Mouse (Mus musculus) CH12.LX (cell line): ENCODE measurements at regions not wholly inside any gene's neighbourhood (a gene's known extent, or its start where the extent isn't known, plus 50 kb on each side); places are given as distances from the start of the nearest gene placed in this dataset.

Source experiments
- DNase-seq: peaks from one replicate; pipeline ENCODE4 v3.0.0-alpha.2; 2013; ENCODE audit errors: extremely low read depth
- H3K27ac ChIP-seq: 2 replicates; pipeline ENCODE4 v1.5.1; 2012; ENCODE audit warnings: low read depth, mild to moderate bottlenecking, control low read depth, moderate library complexity; ENCODE audit not compliant: insufficient read depth
- H3K27me3 ChIP-seq: replicated peaks from 2 replicates; pipeline ENCODE3; 2012; ENCODE audit warnings: inconsistent platforms
- H3K36me3 ChIP-seq, 2 experiments: replicated peaks in 1 of 2; 2 replicates each; pipeline versions ENCODE3 to v1.6.1; 2012; ENCODE audit warnings: inconsistent platforms in 1 of 2, low read length in 1 of 2, mild to moderate bottlenecking in 1 of 2, mixed read lengths in 1 of 2, moderate library complexity in 1 of 2; ENCODE audit not compliant: control insufficient read depth in 1 of 2, insufficient read depth in 1 of 2
- H3K4me1 ChIP-seq, 2 experiments: 2 replicates each; pipeline ENCODE4 v1.6.1; 2012; ENCODE audit warnings: inconsistent platforms in 1 of 2, moderate library complexity in 1 of 2; ENCODE audit not compliant: insufficient read depth in 2 of 2, control insufficient read depth in 1 of 2
- H3K4me2 ChIP-seq: 2 replicates; pipeline ENCODE4 v1.6.1; 2012; ENCODE audit warnings: low read depth, mild to moderate bottlenecking, control low read depth; ENCODE audit not compliant: poor library complexity, insufficient read depth, severe bottlenecking
- H3K4me3 ChIP-seq, 3 experiments: fragments of 150-350 bp in 1 of 3; sonication (generic) in 1 of 3; replicated peaks in 1 of 3; 2 replicates each; pipeline versions ENCODE3 to v1.5.1; 2011 to 2012; ENCODE audit warnings: low read depth in 2 of 3, low read length in 2 of 3, mild to moderate bottlenecking in 2 of 3, moderate library complexity in 2 of 3, control low read depth in 1 of 3, improper control_type of control experiment in 1 of 3, inconsistent platforms in 1 of 3, mixed read lengths in 1 of 3; ENCODE audit not compliant: poor library complexity in 1 of 3
- H3K79me2 ChIP-seq: replicated peaks from 2 replicates; pipeline ENCODE4 v1.6.1; 2012; ENCODE audit warnings: mild to moderate bottlenecking, moderate library complexity; ENCODE audit not compliant: control insufficient read depth, poor library complexity, insufficient read depth, severe bottlenecking; ENCODE audit errors: extremely low read depth
- H3K9ac ChIP-seq: 2 replicates; pipeline ENCODE4 v1.6.1; 2012; ENCODE audit warnings: low read depth, mild to moderate bottlenecking, control low read depth, moderate library complexity; ENCODE audit not compliant: insufficient read depth
- H3K9me3 ChIP-seq: replicated peaks from 2 replicates; pipeline ENCODE3; 2012; ENCODE audit warnings: low read length, inconsistent platforms, mixed read lengths
- CHD1 ChIP-seq: IDR thresholded peaks from 2 replicates; pipeline ENCODE4 v1.6.1; 2012; ENCODE audit warnings: low read depth, low read length, improper control_type of control experiment, inconsistent platforms
- CHD2 ChIP-seq: IDR thresholded peaks from 2 replicates; pipeline ENCODE4 v1.6.1; 2011; ENCODE audit warnings: low read length, improper control_type of control experiment
- CTCF ChIP-seq, 2 experiments: IDR thresholded peaks in 1 of 2; conservative IDR thresholded peaks in 1 of 2; 2 replicates each; pipeline ENCODE4 v1.5.1; 2011 to 2012; ENCODE audit warnings: low read depth in 2 of 2, low read length in 2 of 2, improper control_type of control experiment in 1 of 2, inconsistent platforms in 1 of 2, mild to moderate bottlenecking in 1 of 2, moderate library complexity in 1 of 2
- E2F4 ChIP-seq: IDR thresholded peaks from 2 replicates; pipeline ENCODE4 v1.6.1; 2011; ENCODE audit warnings: low read depth, low read length, improper control_type of control experiment; ENCODE audit not compliant: insufficient replicate concordance
- GABPA ChIP-seq: IDR thresholded peaks from 2 replicates; pipeline ENCODE4 v1.6.1; 2012; ENCODE audit warnings: low read depth, low read length, improper control_type of control experiment, inconsistent platforms; ENCODE audit not compliant: insufficient replicate concordance
- HCFC1 ChIP-seq: IDR thresholded peaks from 2 replicates; pipeline ENCODE4 v1.6.1; 2012; ENCODE audit warnings: low read depth, mild to moderate bottlenecking, inconsistent platforms, low read length, improper control_type of control experiment
- JUN ChIP-seq: IDR thresholded peaks from 2 replicates; pipeline ENCODE4 v1.6.1; 2011; ENCODE audit warnings: low read depth, mild to moderate bottlenecking, low read length, improper control_type of control experiment, moderate library complexity; ENCODE audit not compliant: insufficient read depth
- MAFK ChIP-seq: IDR thresholded peaks from 2 replicates; pipeline ENCODE4 v1.6.1; 2011; ENCODE audit warnings: low read length, improper control_type of control experiment; ENCODE audit not compliant: insufficient replicate concordance
- MEF2A ChIP-seq: IDR thresholded peaks from 2 replicates; pipeline ENCODE4 v1.6.1; 2014; ENCODE audit warnings: low read depth, mild to moderate bottlenecking, inconsistent platforms, low read length, improper control_type of control experiment, borderline replicate concordance
- MXI1 ChIP-seq: IDR thresholded peaks from 2 replicates; pipeline ENCODE4 v1.6.1; 2011; ENCODE audit warnings: mild to moderate bottlenecking, low read depth, low read length, improper control_type of control experiment
- NELFE ChIP-seq: IDR thresholded peaks from 2 replicates; pipeline ENCODE4 v1.6.1; 2011; ENCODE audit warnings: low read depth, low read length, improper control_type of control experiment
- NRF1 ChIP-seq: IDR thresholded peaks from 2 replicates; pipeline ENCODE4 v1.6.1; 2014; ENCODE audit warnings: low read depth, mild to moderate bottlenecking, inconsistent platforms, low read length, improper control_type of control experiment, moderate library complexity
- PAX5 ChIP-seq: IDR thresholded peaks from 2 replicates; pipeline ENCODE4 v1.6.1; 2012; ENCODE audit warnings: low read length, inconsistent platforms, mixed read lengths
- POLR2AphosphoS2 ChIP-seq: IDR thresholded peaks from 2 replicates; pipeline ENCODE4 v1.6.1; 2011; ENCODE audit warnings: low read depth, low read length, improper control_type of control experiment
- RAD21 ChIP-seq: IDR thresholded peaks from 2 replicates; pipeline ENCODE4 v1.6.1; 2011; ENCODE audit warnings: low read depth, mild to moderate bottlenecking, low read length, improper control_type of control experiment, moderate library complexity
- SIN3A ChIP-seq: IDR thresholded peaks from 2 replicates; pipeline ENCODE4 v1.6.1; 2012; ENCODE audit warnings: low read length, improper control_type of control experiment, inconsistent platforms
- TCF12 ChIP-seq: IDR thresholded peaks from 2 replicates; pipeline ENCODE4 v1.6.1; 2014; ENCODE audit warnings: low read depth, mild to moderate bottlenecking, inconsistent platforms, low read length, improper control_type of control experiment
- UBTF ChIP-seq: IDR thresholded peaks from 2 replicates; pipeline ENCODE4 v1.6.1; 2012; ENCODE audit warnings: low read depth, mild to moderate bottlenecking, inconsistent platforms, low read length, improper control_type of control experiment, moderate library complexity
- USF1 ChIP-seq: IDR thresholded peaks from 2 replicates; pipeline ENCODE4 v1.6.1; 2014; ENCODE audit warnings: low read depth, mild to moderate bottlenecking, inconsistent platforms, low read length, improper control_type of control experiment
- ZKSCAN1 ChIP-seq: IDR thresholded peaks from 2 replicates; pipeline ENCODE4 v1.6.1; 2012; ENCODE audit warnings: low read depth, inconsistent platforms, low read length, improper control_type of control experiment, borderline replicate concordance
- dilution Hi-C: fragments of 300-500 bp; cut with MboI; formaldehyde crosslinking; loops from 2 replicates; pipeline ENCODE4 v1.14.3; 2020; ENCODE audit warnings: low sequenced_read_pairs; ENCODE audit not compliant: extremely low pct_unique_long_range_greater_than_20kb, extremely low pct_ligation_motif_present
- in situ Hi-C: fragments of 300-500 bp; cut with MboI; formaldehyde crosslinking; loops from 3 replicates; pipeline ENCODE4 v1.14.3; 2019; ENCODE audit warnings: low sequenced_read_pairs, low pct_ligation_motif_present, low pct_unique_long_range_greater_than_20kb, mixed read lengths

DNA sequence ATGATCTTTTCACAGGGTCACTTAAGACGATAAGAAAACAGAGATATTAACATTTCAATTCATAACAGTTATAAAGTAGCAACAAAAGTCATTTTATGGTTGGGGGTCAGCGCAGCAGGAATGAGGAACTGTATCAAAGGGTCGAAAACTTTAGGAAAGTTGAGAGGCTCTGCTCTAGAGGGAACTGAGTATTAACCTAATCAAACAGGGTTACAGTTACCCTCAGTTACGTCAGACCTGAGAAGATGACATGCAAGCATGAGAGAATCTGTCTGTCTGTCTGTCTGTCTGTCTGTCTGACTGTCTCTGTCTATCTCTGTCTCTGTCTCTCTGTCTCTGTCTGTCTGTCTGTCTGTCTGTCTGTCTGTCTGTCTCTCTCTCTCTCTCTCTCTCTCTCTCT, 229.6 kb upstream of the Runx1 start:
- Histone ChIP-seq H3K9ac (no peak overlapping the region; the same call in 1 of the 2 replicates), H3K27ac (no peak overlapping the region), H3K36me3 (no peaks in the 10 kb centered on the region), H3K4me2 (peak overlapping the region; percentile 65), H3K9me3 (no peaks in the 10 kb centered on the region), H3K79me2 (no peaks in the 10 kb centered on the region), H3K4me3 (no peak overlapping the region), H3K4me1 (peaks cover 12 to 44% of the 10 kb centered on the region in 2 experiments), H3K27me3 (no peaks in the 10 kb centered on the region)
- DNase-seq = peak; percentile 29
- dilution Hi-C loops (no loop called here), in situ Hi-C loops (no loop called here)
- TF ChIP-seq NELFE (no peak), CTCF (conservative IDR thresholded peaks at IDR 0.05 in 1 of 2, IDR thresholded peaks at IDR 0.05 in 1 of 2; ENCODE audit: low read depth in 2 of 2, low read length in 2 of 2) (no peak), MEF2A (no peak), TCF12 (no peak), JUN (no peak), ZKSCAN1 (no peak), GABPA (no peak), HCFC1 (no peak), USF1 (no peak)

- in situ Hi-C loops (no loop called here), dilution Hi-C loops (no loop called here)
- no peak overlapping the region for H3K27ac ChIP-seq
- H3K9ac ChIP-seq = no peak overlapping the region
- H3K4me1 ChIP-seq = peaks cover 9 to 35% of the 10 kb centered on the region in 2 experiments
- no peaks in the 10 kb centered on the region for H3K27me3 ChIP-seq
- no peaks in the 10 kb centered on the region for H3K9me3 ChIP-seq
- H3K4me2 ChIP-seq = no peak overlapping the region
- no peak for DNase-seq
- no peaks in the 10 kb centered on the region for H3K79me2 ChIP-seq
- H3K4me3 ChIP-seq = no peak overlapping the region
- no peaks in the 10 kb centered on the region for H3K36me3 ChIP-seq
- TF ChIP-seq NRF1 (no peak), UBTF (no peak), E2F4 (no peak), POLR2AphosphoS2 (no peak), MAFK (no peak), CHD2 (no peak), CTCF (conservative IDR thresholded peaks at IDR 0.05 in 1 of 2, IDR thresholded peaks at IDR 0.05 in 1 of 2; ENCODE audit: low read depth in 2 of 2, low read length in 2 of 2) (no peak), TCF12 (no peak), SIN3A (no peak), RAD21 (no peak), PAX5 (no peak), JUN (no peak), MXI1 (no peak), CHD1 (no peak)
Observed at GRCm38 (mm10) chr16:93051233-93051632, 225.3 kb upstream of the Runx1 start.
